Mouse (Mus musculus): ENCODE measurements around the gene Olfr885. TPM values are rescaled to one million over a fixed set of nuclear protein-coding genes. Genes with fewer than 3 reads are reported as not detected.

The Olfr885 gene
- not detected for total RNA-seq (2021)
- long read RNA-seq, experiment 1, result 0 reads
- long read RNA-seq, experiment 2, result 0 reads

GRCm38 (mm10) chr9:38061022-38061421 is at the start of gene Olfr885:
TSS of gene Olfr885 (plus strand) at chr9:38061322.
- DNase-seq (ENCODE audit: low spot score in 2 of 2), result no peak

- no peak for DNase-seq (ENCODE audit: low spot score in 2 of 2)
Measured at GRCm38 (mm10) chr9:38025508-38025907, 35.6 kb upstream of the Olfr885 start, which contains the start of gene Olfr883. TSS of gene Olfr883 (plus strand) at chr9:38025808.

GRCm38 (mm10) chr9:38046255-38046654 is 14.9 kb upstream of the Olfr885 start, which contains the start of gene Olfr884:
TSS of gene Olfr884 (plus strand) at chr9:38046555.
- DNase-seq (ENCODE audit: low spot score in 2 of 2), result no peak

GRCm38 (mm10) chr9:38083772-38084171 is 22.6 kb downstream of the Olfr885 start, which contains the start of gene Olfr887:
TSS of gene Olfr887 (plus strand) at chr9:38084072.
- no peak for DNase-seq (ENCODE audit: low spot score in 2 of 2)

- DNase-seq (ENCODE audit: low spot score in 2 of 2), result no peak
Measured at GRCm38 (mm10) chr9:38107828-38108227, 46.7 kb downstream of the Olfr885 start, which contains the start of gene Olfr888. TSS of gene Olfr888 (plus strand) at chr9:38108128.

Other genes with a start within 250 kb of the Olfr885 start
- not detected for gene Olfr877, start 207.1 kb upstream of the Olfr885 start, total RNA-seq (2021)
- gene Olfr145, start 164.6 kb upstream of the Olfr885 start, total RNA-seq (2021), result not detected
- under 1 TPM in 1 of 2 experiments, not detected in 1; 0.09 TPM for gene Olfr878, start 143.5 kb upstream of the Olfr885 start, total RNA-seq (2021)
- gene Olfr881, start 69.5 kb upstream of the Olfr885 start, total RNA-seq (2021), result not detected
- gene Olfr883, start 35.5 kb upstream of the Olfr885 start, total RNA-seq (2021), result not detected
- gene Olfr884, start 14.8 kb upstream of the Olfr885 start, total RNA-seq (2021), result not detected
- not detected for gene Olfr887, start 22.8 kb downstream of the Olfr885 start, total RNA-seq (2021)
- gene Olfr888, start 46.8 kb downstream of the Olfr885 start, total RNA-seq (2021), result not detected
- gene Olfr889, start 53.9 kb downstream of the Olfr885 start, total RNA-seq (2021), result not detected
- not detected for gene Olfr890, start 81.2 kb downstream of the Olfr885 start, total RNA-seq (2021)
- not detected for gene Olfr891, start 119.5 kb downstream of the Olfr885 start, total RNA-seq (2021)
- gene Olfr893, start 147.0 kb downstream of the Olfr885 start, total RNA-seq (2021), result not detected
- gene Olfr894, start 156.7 kb downstream of the Olfr885 start, total RNA-seq (2021), result not detected
- gene Olfr143, start 191.5 kb downstream of the Olfr885 start, total RNA-seq (2021), result not detected
- gene Olfr895, start 206.5 kb downstream of the Olfr885 start, total RNA-seq (2021), result not detected
- gene Olfr896-ps1, start 229.8 kb downstream of the Olfr885 start, total RNA-seq (2021), result not detected